Mouse (Mus musculus) cerebellum, postnatal 25 days (tissue): ENCODE data around the gene Mettl8.
A peak's percentile ranks its signal among the peaks of the same experiment; 100 is the strongest.

Source experiments
- DNase-seq, 2 experiments: peaks; one replicate each; pipeline ENCODE4 v3.0.0; 2021; ENCODE audit warnings: mixed read lengths in 2 of 2

Gene Mettl8

DNA sequence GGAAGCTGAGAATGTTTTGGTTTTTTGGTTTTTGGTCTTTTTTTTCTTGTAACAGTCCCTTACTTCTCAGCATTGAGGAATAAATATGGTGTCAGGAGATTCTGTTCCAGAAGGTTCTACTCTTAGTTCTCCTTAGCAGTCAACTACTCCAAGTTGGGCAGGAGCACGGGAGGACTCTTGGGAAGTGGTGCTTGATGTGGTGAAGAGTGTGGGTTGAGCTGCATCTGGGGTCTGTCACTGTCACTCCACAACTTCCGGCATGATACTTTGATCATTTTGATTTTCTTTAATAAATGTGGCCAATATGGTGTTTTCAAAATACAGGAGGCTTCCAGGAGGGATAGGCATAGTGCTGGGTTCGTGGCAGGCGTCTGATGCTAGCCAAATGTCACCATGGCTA lies 22.4 kb downstream of the Mettl8 start:
- DNase-seq, result no peak

GRCm38 (mm10) chr2:71031973-71032794 lies 23.2 kb downstream of the Mettl8 start:
- DNase-seq, result no peak

- no peak for DNase-seq
Observed at GRCm38 (mm10) chr2:71030663-71031062, 24.7 kb downstream of the Mettl8 start.

DNA sequence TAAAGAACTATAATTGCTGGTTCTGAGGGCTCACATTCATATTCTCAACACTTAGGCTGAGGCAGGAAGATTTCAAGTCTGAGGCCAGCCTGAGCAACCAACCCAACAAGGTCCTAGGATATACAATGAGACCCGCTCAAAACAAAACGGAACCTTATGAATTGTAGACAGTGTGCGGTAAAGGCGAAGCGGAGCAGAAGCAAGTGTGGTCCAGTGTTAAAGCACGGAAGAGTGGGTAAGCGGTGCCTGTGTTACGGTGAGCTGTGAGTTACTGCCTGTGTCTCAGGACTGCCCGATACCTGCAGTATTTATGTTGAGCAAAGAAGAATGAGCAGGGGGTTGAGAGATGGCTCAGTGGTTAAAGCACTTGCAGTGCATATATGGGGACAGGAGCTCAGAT lies 27.8 kb downstream of the Mettl8 start:
- DNase-seq, result no peak

DNA sequence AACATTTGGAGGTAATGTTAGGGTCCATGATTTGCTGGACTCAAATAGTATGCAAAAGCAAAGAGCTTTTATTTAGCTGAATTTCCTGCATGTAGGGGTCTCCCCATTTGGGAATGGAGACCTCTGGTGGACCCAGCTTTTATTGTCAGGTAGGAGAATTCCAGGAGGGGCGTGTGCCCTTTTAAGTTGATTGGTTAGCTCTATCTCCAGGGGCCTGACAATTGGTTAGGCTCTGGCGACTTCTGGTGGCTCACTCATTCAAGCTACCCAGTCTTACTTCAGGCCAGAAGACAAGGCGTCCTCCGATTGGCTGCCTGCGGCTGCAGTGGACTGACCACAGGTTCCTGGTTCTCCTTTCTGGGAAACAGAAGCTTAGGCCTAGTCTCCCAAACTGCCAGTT lies 28.6 kb downstream of the Mettl8 start:
- DNase-seq, result no peak

GRCm38 (mm10) chr2:71025576-71026315 lies 29.6 kb downstream of the Mettl8 start:
- no peak for DNase-seq

DNA sequence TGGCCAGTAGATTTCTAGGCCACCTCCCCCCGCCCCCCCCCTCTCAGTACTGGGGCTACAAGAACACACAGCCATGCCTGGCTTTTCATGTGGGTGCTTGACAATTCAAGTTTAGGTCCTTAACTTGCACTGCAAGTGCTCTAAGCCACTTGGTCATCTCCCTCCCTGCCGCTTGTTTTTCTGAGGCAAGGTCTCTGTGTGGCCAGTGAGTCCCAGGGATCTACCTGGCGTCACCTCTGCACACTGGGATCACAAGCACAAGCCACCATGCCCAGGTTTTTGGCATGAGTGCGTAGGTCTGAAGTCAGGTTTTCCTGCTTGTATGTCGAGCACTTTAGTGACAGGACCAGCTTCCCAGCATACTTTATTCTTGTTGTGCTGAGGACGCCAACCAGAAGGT lies 31.4 kb downstream of the Mettl8 start:
- no peak for DNase-seq

- no peak for DNase-seq
Observed at GRCm38 (mm10) chr2:71022991-71023390, 32.4 kb downstream of the Mettl8 start.

- no peak for DNase-seq
Observed at GRCm38 (mm10) chr2:71020674-71021073, 34.7 kb downstream of the Mettl8 start.

- DNase-seq, result no peak
Observed at GRCm38 (mm10) chr2:71019704-71020375, 35.5 kb downstream of the Mettl8 start.

- peak; percentile 25 to 53 for DNase-seq
Observed at GRCm38 (mm10) chr2:71019277-71019676, 36.1 kb downstream of the Mettl8 start.

GRCm38 (mm10) chr2:71013521-71013920 lies 41.9 kb downstream of the Mettl8 start:
- DNase-seq, result no peak

DNA sequence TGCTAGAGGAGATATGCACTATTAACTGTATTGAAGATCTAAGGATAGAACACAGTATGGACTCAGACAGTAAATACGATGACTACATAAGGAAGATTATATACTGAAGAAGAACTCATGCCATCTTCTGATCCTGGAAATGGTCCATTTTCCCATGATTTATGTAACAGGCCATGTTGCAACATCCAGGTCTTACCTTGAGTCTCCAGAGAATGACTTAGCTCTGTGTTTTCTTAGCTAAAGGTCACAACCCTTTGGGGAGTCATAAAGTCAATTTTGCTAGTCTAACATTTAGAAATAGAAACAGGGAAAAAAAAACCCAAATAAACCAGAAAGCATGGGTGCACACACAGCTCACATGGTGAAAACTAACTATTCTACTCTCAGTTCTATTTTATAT lies 43.6 kb downstream of the Mettl8 start:
- no peak for DNase-seq

DNA sequence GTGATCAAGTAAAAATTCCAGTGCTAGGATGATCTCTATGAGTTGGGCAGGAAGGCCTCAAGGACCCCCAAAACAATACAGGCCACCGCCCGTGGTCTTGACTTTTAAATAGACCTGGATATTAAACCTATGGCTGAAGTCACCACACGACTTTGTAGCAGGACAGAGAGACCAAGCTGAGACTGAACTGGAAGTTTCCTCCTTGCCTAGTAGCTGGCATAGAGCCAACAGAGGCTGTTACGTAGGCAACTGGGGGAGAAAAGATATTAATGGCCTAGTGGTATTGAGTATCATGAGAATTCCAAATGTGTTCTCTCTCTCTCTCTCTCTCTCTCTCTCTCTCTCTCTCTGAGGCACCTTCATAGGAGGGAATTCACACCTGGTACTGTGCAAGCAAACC lies 51.0 kb downstream of the Mettl8 start:
- no peak for DNase-seq

- DNase-seq, result no peak
Observed at GRCm38 (mm10) chr2:71002509-71002908, 52.9 kb downstream of the Mettl8 start.

- no peak for DNase-seq
Observed at GRCm38 (mm10) chr2:70998771-70999170, 56.6 kb downstream of the Mettl8 start.

DNA sequence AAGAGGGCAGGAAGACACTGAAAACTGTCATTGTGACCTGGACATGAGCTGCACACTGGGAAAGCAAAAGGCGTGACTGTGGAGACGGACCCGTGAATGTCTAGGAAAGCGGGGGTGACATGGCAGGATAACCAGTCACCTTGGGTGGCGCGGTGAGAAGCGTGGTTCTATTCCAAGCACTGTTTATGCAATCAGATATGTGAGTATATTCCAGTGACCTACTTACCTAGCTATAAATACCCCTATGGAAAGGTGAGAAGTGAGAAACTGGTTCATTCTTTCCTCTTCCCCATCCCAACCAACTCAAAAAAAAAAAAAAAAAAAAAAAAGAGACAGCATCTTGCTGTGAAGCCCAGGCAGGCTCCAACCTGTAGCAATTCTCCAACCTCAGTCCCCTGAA lies 58.9 kb downstream of the Mettl8 start:
- DNase-seq, result peak; percentile 40 to 65

- DNase-seq, result peak in 1 of 2 experiments; percentile 9
Observed at GRCm38 (mm10) chr2:70995900-70996299, 59.5 kb downstream of the Mettl8 start.

DNA sequence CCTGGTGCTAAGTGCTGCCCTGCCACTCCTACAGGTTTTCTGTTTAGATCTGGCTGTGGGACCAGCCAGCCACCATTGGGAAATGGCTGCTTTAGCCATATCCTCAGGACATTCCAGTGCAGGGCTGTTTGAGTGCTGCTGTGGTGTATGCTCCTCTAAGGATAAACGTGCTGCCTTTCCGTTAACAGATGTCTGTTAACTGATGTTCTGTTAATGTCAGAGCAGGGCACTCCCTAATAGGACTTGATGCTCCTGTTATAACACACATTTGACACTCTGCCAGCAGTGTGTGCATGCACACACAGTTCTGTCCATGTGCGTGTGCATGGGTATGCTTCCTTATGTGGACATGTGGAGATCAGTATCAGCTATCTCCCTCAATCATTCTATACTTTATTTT lies 61.6 kb downstream of the Mettl8 start:
- no peak for DNase-seq

- DNase-seq, result peak; percentile 16 to 49
Observed at GRCm38 (mm10) chr2:70992715-70993114, 62.7 kb downstream of the Mettl8 start.

DNA sequence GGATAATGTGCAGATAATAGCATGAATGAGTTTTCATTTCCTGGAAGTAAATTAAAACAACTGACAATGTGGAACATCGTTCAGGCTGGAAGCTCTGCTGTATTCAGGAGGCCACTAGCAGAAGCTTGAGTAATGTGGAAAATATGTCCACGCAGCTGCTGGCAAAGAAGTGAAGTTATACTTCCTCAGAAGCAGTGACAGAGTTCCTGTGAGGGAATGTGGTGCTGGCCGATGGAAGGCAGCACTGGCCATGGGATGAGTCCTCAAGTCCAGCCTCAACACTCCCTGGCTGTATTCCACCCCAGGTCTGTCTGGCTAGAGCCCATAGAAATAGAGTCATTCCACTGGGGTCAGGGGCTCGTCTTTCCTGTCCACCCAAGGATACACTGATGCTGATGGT lies 65.2 kb downstream of the Mettl8 start:
- no peak for DNase-seq

DNA sequence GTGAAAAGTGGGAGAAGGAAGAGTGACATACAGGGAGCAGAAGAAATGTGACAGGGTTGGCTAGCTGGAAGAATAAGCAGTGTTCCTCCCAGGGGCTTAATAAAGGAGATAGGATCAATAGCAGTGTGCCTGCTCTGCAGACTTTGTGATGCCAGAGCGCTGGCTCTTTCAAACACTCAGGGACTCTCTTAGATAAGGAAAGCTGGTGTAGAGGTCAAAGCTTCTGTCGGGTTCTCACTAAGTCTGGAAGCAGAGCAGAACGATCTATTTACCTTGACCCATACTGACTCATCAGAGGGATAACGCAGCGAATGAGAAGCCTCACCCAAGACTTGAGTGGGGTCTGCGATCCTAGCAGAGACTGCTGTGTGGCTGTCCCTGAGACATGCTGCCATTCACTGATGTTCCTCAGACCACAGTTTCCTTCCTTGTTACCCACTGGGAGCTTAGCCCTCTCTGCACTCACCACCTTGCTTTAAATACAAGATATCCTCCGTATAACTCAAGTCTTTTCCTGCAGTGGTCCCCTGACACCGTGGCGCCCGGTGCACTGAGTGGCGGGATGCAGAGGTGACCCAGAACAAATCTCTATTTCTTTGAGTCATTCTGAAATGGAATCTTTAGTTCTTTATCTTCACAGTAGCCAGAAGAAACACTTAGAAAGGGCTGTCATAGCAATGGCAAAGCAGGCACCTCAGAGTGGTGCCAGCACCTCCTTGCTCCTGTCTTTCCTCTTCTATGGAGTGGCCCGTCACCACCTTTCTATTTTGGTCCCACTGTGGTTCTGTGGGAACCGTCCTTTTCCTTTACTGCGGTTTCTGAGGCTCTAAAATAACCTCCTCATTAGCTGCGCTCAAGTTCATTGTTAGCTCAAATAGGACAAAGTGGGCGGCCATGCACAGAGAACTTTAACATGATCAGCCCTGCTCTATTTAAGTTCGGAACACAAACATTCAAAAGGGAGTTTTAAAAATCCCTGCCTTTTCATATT lies 65.9 kb downstream of the Mettl8 start:
- no peak for DNase-seq
